Mouse (Mus musculus) cerebellum, adult 8-10 months (tissue): ENCODE data around the gene Sik3.
A peak's percentile ranks its signal among the peaks of the same experiment; 100 is the strongest.

ENCODE experiments used
- DNase-seq: peaks from one replicate; pipeline ENCODE4 v3.0.0; 2022

The Sik3 gene

DNA sequence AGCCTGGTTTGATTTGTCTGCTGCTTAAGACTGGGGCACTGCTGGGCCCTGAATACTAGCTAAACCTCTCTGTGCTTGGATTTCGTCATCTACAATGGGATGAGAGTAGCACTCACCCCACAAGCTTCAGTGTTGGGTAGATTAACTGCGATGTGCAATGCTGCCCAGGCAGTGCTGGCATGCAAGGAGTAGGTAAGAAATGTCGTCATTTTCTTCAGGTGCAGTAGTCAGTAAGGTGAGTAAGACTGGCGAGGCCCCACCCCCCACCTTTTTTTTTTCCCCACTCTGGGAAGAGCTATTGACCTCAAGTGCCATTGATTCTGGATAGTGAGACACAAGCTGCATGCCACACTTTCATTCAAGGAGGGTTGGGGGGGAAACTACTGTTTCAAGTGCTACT is 3.8 kb downstream of the Sik3 start:
- DNase-seq = no peak

DNA sequence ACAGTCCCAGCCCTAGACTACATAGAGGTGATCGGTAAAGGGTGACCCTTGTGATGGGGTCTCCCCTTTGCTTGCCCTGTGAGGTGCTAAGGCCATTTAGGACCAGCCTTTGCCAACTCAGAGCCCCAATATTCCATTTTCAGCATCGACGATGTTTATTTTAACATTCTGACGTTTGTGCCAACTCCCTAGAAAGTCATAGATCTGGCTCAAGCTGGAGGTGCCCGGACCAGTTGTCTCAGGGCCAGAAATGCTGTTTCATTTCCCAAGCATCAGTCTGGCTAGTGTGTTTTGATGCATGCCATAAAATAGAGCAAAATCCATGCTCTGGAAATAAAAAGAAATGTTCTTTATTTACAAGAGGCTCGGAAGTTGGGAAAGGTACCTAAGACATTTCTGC is 5.7 kb downstream of the Sik3 start:
- DNase-seq = no peak

DNA sequence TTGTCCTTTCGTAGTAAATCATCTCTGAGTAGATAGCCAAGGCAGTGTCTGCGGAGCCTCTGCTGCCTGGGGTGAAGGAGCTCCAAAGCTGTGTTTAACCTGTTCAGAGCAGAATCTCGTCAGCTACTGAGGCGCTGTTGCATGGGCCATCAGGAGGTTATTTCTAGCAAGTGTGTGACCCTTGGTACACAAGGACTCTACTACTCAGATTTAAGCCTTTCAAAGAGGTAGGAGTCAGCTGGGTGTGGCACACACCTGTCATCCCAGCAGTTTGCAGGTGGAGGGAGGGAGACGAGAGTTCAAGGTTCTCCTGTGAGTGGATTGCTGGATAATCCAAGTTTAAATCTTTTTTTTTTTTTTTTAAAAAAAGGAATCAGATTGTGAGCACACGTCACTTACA is 7.4 kb downstream of the Sik3 start:
- DNase-seq = no peak

DNA sequence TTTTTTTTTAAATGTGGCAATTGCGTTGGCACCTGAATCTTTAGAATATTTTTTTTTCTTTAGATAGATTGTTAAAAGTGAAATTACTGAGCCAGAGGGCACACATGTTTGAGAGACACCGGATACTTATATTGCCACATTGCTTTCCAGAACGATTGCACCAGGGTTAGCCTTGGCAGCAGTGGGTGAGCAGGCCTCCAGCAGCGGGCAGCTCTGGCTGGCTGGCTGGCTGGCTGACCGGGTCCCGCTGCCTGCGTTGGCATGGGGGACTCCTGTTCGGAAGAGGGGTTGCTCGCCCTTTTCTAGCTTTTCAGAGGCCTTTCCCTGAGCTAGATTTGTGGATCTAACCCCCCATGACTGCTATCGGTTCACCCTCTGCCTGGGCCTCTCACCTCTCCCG is 11.0 kb downstream of the Sik3 start:
- DNase-seq = no peak

DNA sequence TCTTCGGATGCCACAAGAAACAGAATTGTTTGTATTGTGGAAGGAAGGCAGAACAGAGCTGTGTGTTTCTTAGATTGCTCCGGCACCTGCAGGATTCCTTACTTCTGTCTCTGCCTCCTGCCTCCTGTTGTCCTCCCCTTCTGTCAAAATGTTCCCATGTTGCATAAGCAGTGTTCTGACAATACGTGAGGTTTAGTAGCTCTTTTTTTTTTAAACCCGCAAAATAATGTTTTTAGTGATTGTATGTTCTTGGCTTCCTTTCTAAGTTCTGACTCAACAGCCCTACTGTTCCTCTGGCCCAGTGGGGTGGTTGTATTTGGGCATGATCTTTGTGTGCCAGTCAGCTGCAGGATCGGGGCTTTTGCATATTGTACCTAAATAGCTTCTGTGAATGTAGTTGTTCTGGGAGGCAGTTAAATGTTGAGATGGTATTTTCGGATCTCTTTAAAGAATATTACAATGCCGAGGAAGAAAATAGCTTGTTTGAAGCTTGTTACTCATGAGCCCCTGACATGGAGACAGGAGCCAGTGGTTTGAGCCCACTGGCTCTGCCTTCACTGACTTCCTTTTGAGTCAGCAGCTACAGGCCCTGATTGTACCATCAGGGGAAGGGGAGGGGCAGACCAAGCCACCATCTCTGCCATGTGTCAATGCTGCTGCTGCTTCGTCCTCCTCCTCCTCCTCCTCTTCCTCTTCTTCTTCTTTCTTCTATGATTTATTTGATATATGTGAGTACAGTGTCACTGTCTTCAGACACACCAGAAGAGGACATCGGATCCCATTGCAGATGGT is 13.6 kb downstream of the Sik3 start:
- DNase-seq = no peak

DNA sequence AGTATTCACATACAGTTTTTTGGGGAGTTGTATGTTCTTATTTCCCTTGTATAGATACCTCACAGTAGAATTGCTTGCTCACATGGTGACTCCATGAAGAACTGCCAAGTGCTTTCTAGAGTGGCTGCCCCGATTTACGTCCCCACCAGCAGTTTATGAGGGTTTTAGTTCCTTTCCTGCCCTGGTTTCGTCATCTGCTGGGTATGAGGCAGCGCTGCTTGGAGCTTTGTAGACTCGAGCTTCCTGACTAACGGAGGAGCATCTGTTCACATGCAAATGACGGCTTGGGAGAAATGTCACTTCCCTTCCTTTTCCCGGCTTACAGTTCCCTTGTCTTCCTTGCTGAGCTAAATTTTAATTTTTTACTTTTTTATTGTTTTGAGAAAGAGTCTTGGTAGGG is 15.4 kb downstream of the Sik3 start:
- DNase-seq = no peak

DNA sequence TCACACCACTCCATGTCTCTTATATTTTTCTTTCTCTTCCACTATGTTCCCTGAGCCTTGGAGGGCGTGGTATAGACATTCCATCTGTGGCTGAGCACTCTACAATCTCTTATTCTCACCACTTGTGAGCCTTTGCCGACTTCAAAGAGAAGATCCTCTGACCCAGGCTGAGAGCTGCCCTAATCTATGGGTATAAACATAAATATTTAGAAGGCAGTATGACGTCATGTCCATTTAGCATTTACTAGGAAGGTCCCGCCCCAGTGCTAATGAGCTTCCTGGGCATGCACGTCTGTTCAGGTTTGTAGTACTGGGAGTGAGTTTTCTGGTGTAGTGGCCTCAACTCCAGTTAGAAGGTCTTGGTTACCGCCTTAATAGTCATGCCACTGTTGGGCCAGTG is 16.9 kb downstream of the Sik3 start:
- DNase-seq = no peak

DNA sequence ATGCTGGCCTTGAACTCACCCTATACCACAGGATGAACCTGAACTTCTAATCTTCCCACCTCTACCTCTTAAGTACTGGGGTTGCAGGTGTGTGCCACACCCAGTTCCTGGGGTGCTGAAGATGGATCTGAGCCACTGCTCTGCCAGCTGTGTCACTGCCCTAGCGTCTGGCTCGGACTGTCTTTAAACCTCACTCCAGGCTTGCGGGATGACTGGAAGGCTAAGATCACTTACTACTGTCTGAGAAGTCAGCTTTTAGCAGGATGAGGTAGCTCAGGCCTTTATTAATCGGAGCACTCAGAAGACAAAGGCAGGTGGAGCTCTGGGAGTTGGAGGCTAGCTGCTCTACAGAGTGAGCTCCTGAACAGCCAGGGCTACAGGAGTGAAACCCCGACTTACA is 17.6 kb downstream of the Sik3 start:
- no peak for DNase-seq

DNA sequence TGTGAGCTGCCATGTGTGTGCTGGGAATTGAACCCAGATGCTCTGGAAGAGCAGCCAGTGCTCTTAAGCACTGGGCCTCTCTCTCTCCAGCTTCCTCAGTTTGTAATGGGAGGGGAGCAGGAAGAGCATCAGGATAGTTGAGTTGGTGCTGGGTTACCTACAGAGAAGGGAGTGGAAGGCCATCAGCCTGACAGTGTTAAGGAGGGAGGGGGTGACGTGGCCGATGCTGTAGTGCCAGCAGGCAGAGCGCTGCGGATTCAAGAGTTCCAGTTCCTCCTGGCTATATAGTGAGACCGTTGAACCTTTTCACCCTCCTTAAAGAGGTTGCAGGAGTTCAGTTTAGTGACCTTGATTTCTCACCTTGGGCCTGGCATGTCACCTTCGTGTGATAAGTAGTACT is 18.3 kb downstream of the Sik3 start:
- DNase-seq = no peak

DNA sequence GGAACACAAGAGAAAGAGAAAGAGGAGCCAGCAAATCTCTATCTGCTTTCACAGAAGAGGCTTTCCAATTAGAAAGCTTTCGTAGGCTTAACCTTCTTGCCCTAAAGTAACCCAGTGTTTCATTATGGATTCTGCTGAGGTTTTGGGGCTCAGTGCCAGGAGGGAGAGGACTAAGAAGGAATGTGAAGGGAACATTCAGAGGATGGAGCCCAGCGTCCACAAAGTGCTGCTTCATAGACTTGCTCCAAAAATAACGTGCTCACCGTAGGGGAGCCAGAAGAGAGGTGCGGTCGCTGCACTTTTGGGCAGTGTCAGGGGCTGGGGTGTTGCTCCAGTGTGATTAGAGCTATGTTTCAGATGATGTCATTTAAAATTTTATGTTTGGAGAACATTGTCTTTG is 19.6 kb downstream of the Sik3 start:
- no peak for DNase-seq

DNA sequence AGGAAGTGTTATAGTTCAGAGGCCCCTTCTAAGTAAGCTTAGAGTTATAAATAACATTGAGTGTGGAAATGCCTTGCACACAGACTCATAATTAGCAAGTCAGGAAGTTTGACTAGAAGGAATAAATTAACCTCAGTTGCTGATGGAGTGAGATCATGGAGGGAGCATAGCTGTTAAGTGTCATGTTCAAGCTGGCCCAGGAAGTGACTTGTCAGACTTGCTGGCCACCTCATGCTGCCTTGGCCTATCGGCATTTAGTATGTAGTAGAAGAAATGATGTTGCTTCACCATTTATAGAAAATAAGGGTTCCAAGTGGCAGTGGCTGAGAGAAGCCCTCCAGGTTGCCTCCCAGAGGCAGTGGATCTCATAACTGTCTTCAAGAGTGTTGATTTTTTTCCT is 20.4 kb downstream of the Sik3 start:
- DNase-seq = no peak

DNA sequence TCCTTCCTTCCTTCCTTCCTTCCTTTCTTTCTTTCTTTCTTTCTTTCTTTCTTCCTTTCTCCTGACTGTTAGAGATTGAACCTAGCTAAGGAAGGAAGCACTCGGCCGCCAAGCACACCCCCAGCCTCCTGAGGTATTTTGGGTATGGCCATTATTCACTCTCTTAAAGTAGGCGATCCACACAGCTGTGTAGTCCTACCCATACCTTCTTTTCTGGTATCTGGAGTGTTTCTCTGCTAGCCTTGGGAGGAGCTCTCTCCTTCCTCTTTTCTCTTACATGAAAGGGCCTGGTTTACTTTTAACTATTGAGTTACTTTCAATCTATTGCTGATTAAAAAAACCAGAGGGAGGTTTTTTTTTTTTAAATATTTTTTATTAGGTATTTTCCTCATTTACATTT is 21.2 kb downstream of the Sik3 start:
- no peak for DNase-seq

DNA sequence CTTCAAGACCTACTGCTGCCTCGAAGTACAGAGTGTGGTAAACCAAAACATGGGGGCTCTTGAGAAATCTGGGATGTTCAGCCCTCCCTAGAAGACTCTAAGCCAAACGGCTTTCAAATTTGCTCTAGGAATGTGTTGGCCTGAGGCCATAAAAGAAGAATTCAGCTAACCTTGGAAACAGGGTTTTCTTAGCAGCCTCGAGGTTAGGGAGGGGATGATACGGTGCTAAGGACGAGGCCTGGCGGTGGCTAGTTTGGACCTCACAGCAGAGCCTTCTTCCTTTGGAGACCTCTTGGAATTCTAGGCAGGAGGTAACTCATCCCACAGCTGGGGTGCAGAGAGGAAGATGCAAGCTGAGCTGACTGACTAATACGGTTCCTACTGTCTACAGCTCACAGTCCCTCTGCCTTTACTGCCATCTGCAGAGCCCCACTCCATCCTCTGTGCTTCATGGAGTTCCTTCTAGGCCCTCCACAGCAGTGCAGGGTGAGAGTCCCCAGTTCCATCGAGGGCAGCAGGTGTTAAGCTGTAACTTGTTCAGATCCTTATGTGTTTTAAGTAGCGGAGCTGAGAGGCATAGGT is 22.8 kb downstream of the Sik3 start:
- no peak for DNase-seq

DNA sequence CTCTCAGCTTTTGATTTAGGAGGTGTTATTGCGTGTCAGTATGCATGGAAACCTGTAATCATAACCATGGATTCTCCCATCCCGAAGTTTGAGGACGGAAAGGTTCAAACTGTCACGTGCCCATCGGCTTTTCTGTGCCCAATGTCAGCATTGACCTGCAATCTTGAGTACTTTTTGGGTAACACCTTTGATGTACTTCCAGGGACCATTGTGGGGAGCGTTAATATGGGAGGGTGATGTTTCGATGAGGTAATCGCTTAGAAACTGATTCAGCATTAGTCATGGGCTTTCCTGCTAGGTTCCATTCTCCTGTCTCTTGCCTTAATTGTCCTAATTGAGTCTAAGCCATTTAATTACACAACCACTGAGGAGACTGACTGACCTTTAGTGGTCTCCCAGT is 24.3 kb downstream of the Sik3 start:
- no peak for DNase-seq

DNA sequence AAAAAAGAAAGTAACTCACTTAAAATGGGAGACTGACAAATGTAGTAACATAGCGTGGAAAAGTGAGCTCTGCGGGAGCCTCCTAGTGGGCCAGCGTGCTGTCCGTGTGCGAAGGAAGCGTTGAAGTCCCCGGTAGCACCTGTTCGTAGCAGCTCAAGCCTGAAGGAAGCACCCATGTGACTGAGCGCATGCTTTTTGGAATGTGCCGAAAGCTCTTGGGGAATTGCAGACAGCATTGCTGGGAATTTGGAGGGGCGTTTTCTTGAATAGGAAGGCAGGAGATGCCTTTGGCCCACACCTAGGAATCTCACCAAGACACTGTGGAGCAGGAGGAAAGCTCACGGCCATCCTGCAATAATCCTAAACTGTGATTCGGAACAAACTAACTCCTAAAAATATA is 26.2 kb downstream of the Sik3 start:
- DNase-seq = no peak

DNA sequence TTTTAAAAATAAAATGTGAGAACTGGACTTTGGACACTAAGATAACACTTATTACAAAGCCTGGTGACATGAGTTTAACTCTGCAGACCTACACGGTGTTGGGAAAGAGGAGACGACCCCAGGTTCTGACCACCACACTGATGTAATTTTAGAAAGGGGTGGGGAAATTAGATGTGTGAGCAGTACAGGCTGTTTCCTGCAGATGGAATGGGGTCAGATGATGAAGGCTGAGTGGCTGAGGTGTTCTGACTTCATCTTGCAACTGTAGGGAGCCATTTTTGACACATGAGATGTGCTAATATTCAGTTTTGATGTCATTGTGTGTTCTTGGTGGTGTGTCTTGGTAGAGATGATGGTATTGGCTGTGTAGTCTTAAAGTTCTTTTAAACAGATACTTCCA is 28.6 kb downstream of the Sik3 start:
- no peak for DNase-seq

DNA sequence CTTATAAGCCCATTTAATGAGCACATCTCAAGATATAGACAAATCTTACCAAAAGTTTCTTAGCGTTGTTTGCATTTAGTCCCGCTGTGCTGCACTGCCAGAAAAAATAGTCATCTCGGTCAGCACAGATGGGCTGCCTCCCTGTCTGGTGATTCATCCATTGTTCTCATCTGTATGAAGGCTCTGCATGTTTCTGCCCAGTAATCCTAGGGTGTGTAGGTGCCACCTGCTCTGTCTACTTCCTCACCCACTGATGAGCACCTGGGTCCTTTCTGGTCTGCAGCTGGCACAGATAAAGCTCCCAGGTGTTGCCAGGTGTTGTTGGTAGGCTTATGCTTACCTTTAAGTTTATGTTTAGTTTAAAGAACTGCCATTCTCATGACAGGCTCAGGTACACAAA is 29.8 kb downstream of the Sik3 start:
- no peak for DNase-seq

DNA sequence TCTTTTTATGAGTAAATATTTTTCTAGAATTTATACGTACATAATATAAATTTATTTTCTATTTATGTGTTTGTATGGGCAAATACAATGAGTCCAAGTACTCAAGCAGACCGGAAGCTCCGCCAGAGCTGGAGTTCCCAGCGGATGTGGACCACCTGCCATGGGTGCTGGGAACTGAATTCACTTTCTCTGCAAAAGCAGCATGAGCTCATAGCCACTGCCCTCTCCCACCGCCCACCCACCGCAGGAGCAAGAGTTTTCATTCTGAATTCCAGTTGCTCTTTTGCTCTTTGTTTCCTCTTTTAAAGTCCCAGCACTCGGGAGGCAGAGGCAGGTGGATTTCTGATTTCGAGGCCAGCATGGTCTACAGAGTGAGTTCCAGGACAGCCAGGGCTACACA is 31.0 kb downstream of the Sik3 start:
- no peak for DNase-seq

DNA sequence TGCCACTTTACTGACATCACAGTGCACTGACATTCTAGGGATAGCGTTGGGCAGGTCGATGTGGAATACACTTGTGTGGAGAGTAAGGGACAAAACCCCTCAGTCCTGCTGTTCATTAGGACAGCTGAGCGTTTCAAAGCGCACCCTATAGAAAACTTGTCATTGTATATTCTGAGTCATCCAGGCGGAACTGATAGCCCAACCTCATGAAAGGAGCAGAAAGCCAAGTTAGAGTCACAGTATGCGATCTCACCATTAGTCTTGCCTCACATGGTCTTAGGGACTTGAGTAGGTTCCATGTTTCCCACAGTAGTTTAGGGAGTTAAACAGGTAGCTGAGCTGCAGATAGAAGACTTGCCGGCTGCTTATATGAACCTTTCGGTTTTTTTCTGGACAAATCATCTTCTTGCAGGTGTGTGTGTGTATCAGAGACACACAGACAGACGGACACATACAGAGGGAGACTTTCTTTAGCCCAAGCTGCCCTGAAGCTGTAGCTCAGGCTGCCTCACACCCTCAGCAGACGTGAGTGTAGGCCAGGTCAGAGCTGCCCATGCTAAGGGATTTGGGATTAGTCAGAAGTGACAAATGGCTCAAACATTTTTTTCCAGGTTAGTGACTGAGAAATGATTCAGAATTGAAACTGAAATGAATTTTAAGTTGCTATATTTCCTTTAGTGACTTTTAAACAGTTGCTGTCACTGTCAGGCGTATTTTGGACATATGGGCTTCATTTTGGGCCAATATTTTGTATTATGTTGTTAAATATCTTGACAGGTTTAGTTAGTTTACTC is 34.3 kb downstream of the Sik3 start:
- DNase-seq = no peak

DNA sequence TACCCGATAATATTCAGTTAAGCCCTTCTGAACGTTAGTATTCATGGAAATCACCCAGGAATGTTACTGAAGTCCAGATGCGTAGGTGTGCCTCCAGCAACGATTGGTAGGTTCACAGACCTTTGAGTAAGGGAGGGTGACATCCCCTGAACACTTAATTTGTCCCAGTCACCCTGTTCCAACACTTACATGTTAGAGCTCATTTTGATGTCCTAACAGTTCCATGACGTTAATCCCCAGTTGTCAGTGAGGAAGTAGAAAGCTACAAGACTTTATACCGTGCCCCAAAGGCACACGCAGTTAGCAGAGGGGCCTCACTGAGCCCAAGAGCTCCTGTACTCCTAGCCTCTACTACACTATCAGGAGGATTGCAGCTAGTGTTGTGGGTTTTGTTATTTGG is 36.9 kb downstream of the Sik3 start:
- DNase-seq = no peak

DNA sequence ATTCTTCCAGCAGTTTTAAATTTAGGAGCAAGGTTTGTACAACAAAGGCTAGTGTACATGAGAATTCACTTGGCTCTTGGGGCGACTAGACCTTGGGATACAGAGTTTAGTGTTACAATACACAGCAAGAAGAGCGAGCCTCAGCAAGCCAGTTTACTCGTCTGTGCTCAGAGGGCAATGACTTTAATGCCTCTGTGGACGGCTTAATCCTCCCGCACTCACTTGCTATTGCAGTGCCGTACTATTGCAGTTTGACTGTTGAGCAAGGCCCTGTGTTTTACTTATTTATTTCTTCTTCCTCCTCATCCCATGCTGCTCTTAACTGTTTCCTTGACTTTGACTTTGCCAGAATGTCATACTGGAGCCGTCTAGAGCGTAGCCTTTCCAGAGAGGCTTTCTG is 37.6 kb downstream of the Sik3 start:
- DNase-seq = no peak

DNA sequence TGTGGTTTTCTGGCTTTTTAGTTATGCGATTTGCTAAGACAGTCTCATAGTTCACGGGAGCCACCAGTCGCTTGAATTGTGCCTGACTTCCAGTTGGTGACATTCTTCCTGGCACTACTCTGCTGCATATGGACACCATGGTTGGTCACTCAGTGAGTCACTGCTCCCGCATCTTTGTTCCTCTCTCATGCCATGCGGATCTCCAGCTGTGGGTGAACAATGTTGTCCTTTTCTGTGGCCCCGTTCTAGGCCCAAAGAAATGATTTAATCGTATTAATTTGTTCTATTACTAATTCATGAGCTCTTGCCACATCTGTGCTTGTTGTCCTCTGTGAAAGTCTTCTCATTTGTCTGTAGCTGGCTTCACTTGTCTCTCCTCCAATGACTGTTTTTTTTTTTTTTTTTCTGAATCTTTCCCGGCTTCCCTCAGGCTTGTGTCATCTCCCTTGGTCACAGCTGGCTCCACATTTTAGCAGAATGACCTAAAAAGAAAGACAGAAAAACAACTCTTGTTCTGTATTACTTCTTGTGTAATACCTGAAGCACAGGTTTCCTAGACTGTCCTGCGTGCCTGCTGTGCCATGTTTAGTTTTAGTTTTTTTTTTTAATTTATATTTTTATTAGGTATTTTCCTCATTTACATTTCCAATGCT is 40.5 kb downstream of the Sik3 start:
- peak; percentile 48 for DNase-seq

DNA sequence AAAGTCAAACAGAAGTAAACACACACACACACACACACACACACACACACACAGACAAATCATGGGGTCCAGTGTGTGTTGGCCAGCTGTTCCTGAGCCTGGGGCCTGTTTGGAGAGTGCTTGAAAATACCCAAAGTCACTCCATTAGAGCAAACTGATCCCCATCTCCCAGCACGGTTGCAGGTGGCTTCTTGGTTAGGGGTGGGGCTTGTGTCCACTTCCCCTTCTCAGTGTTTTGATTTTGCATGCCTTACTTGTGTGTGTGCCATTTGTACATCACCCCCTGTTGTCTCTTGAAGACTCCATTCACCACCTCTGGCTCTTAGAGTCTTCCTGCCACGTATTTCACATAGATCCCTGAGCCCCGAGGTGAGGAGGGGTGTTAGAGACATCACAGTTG is 45.4 kb downstream of the Sik3 start:
- DNase-seq = no peak

DNA sequence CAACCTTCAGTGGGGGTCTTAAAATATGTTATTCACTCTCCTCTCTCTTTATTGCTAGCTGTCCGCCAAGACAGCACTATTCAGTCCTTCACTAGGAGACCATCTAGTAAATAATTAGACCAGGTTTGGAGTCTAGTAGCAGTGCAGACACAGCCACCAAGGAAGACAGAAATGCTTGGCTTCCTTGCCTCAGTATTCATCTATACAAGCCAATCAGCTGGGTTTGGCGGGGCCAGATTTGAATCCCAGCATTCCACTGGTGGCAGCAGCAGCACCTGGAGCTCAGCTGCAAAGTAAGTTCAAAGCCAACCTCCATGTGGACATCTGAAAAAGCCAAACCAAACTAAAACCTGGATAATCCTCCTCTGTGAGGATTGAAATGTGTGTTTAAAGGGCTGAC is 47.6 kb downstream of the Sik3 start:
- DNase-seq = no peak
